Mouse (Mus musculus): Measurements from ENCODE around the gene Adam33.
"Not testable (repeated sequence)": the region's sequence is repeated elsewhere in the genome, so short reads cannot be mapped to it uniquely, and the experiment has no call there.

Gene Adam33

GRCm38 (mm10) chr2:131056191-131056590 is 7.4 kb downstream of the Adam33 start:
- peak; percentile 21 to 42 for DNase-seq

GRCm38 (mm10) chr2:131055631-131056030 is 8.0 kb downstream of the Adam33 start:
- peak; percentile 58 to 77 for DNase-seq

- no peak for DNase-seq
Observed at GRCm38 (mm10) chr2:131054646-131055264, 8.9 kb downstream of the Adam33 start.

DNA sequence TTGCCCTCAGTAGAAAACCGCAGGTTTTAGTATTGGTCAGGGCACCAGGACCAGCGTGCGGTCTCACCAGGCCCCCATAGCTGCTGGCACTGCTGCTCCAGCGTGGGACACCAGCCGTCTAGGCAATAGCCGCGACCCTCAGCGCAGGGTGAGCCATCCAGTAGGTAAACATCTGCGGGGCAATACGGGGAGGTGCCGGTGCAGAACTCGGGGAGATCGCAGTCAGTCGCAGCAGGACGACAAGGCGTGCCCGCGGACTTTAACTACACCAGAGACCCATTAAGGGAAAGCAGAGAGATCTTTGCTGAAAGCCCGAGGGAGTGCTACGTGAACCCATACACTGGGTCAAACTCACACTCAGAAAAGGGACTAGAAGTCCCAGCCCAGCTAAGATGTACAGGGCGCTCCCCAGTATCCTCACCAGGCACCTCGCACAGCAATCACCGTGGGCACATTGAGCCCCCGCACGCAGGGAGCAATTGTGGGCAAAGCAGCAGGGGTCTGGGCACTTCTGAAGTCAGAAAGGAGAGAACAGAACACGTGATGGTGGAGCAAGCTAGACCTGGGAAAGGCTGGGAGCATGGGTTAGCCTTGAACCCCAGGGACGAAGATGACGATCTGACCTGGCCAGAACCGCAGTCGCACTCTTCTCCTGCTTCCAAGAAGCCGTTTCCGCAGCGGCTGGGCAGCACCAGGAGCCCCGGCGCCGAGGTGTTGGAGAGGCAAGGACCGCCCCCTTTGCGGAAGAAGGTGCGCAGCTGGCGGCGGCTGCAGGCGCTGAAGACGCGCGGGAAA is 9.6 kb downstream of the Adam33 start:
- DNase-seq: peak in 1 of 2 experiments; percentile 27

DNA sequence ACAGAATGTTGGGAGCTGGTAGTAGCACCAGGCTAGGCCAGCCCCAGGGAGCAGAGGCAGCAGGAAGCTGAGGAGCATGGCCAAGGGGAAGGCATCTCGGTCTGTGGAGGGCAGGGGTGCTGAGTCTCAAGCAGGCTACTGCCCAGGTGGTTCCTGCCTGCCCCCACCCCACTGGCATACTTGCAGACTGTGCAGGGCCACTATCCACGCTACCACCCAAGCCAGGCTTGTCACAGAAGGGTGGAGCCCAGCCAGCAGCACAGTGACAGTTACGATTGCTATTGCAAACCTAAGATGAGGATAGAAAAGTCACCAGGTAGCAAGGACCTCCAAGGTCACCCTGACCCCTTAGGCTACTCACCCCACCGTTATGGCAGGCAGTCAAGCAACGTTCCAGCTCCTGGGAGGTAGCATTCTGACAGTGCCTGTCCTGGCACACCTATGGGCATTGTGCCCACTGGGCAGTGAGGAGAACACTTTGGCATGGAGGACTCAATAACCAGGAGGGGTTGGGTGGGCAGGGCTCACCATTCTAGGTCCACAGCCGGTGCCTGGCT is 10.7 kb downstream of the Adam33 start:
- DNase-seq: no peak

DNA sequence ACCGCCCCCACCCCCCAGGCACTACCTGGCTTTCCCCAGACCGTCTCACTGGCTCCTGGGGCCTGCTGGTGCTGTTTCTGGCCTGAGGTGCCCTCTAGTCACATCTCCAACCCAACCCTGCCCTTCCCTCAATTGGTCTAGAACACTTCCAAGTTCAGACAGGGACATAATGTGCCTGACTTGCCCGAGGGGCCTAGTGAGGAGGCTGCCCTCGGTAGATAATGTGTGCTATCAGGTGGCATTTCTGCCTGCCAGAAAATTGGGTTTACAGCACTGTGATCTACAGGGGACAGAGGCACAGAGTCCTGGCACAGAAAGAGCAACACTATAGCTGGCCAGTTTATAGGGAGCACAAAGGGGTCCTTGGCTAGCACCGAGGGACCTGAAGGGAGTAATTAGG is 11.6 kb downstream of the Adam33 start:
- DNase-seq: no peak

DNA sequence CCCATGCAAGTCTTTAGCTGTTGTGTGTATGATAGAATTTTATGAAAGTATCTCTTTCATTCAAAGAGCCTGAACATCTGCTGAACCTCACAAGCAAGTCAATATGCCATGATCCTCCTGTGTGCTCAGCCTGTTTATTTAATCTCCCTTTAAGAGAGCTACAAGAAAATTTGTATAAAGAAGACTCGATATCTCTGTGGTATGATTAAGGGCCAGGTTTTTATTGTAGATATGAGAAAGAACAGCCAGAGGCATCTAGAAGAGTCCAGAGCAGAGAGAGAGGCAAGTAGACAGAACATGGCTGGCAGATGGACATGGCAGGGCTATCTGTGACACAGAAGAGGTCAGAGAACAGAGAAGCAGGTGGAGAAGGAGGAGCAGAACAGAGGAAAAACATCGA is 17.6 kb downstream of the Adam33 start:
- DNase-seq: no peak

DNA sequence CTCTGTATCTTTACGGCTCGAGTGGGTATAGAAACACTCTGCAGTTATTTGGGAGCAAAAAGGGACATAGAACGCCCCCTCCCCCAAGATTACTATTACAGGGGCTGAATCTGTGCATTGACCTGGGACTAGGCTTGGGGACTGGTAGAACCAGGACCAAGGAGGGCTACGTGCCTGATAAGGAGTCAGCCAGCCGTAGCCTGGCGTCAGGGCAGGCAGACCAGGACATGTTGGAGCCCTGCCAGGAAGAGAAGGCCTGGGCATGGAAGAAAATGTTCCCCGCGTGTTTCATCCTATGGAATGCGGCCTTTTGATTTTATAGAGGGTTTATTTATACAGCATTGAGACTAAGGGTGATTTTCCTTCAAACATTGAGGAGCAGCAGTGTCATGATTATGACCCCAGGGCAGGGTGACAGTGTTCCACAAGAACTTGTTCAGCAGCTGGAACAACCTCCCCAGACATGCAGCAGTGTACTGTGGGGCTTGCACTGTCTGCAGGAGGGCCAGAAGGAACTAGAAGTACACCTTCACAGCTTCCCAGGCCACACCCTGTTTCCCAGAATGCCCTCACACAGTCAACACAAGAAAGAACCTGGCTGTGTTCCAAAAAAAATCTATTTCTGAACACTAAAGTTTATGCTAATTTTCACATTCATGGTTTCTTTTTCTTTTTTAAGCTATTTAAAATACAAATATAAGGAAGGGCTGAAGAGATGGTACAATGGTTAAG is 18.5 kb downstream of the Adam33 start:
- peak in 1 of 2 experiments; percentile 5 for DNase-seq

GRCm38 (mm10) chr2:131044354-131044852 is 19.2 kb downstream of the Adam33 start:
- peak in 1 of 2 experiments; percentile 5 for DNase-seq

DNA sequence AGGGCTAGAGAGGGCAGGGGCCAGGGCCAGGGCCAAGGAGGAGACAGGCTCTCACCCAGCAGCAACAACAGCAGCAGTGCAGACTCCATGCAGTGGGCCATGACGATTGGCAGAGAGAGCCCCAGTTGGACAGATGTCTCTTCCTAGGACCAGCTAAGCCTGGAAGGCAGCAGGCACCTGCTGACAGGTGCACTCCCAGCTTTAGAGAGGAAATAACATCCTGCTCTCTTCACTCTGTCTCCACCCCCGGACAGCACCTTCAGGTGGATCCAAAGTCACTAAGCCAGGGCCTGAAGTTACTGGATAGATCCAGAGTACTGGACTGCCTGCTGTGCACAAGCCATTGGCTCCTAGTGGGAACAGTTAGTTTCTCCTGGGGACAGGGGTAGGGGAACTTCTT is 20.6 kb downstream of the Adam33 start, which contains the start of gene Gfra4:
Gfra4 (minus strand) TSS at position 101 of the 400 bp plus-strand sequence.
- no peak for DNase-seq

DNA sequence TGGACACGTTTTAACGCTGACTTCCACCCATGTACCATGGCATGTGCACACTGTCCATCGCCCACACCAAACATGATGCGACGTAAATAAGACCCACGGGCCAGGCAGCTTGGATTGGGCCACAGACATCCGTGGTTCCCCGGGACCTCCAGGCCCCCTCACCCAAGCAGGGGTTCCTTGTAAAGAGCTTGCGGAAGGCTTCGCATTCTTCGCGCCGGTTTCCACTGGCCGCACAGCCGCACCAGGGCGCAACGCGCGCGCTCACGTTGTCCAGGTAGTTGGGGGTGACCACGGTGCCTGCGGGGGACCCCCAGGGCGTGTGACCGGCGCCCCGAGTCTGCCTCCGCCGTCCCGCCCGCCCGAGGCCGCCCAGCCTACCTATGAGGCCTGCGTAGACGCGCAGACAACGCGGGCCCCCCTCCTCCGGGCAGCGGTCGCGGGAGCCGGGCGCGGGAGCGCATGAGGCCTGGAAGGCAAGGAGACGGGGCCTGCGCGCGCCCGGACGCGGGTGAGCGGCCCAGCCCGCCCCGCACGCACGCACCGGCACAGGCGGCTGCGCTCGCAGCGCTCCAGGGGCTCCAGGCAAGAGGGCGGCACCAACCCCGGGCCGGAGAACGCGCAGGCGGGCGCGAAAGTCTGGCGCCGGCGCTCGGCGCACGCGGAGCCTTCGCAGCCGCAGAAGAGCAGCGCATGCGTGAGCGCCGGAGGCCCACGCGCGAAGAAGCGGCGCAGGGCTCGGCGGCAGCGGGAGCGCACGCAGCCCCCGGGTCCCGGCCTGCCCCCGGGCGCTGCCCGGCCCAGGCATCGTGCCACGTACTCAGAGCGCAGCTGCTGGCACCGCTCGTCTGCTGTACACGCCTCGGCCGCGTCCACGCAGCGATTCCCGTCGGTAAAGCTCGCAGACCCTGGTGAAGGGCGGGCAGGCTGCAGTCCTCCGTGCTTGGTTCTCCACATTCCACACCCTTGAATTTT is 22.5 kb downstream of the Adam33 start:
- peak in 1 of 2 experiments; percentile 60 for DNase-seq

DNA sequence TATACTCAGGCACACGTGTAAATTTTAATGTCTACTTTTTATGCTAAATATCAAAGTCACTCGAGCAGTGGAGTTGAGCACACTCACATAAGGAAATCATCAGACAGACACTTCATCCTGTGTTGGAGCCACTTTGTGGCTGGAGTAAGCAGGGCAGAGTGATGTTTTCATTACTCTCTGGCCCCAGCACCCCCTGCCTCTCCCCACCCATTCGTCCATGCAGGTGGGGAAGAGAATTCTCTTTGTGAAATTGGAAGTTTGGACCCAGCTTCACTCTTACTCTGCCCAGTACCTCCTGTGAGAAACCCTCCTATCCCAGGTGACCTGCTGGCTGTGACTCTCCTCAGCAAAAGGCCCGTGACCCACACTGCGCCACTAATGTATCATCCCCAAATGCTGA is 24.9 kb downstream of the Adam33 start:
- DNase-seq: no peak

DNA sequence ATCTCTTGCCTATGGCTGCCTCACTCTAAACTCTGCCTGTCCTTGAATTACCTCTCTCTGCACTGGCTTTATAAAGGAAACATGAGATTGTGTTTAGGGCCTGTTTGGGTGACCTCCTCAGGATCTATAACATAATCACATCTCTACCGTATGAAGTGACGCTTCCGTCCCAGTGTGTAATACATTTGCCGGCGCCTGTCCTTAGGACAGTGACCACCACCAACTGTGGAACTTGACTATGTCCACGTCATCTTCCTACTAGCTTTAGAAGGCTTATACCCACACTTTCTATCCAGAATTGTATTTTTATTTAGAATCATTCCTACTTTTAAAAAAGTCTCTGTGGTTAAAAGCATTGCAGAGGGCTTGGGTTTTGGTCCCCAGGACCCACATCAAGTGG is 25.4 kb downstream of the Adam33 start:
- DNase-seq: no peak

- peak; percentile 34 to 68 for DNase-seq
Observed at GRCm38 (mm10) chr2:131037226-131037990, 26.2 kb downstream of the Adam33 start.

DNA sequence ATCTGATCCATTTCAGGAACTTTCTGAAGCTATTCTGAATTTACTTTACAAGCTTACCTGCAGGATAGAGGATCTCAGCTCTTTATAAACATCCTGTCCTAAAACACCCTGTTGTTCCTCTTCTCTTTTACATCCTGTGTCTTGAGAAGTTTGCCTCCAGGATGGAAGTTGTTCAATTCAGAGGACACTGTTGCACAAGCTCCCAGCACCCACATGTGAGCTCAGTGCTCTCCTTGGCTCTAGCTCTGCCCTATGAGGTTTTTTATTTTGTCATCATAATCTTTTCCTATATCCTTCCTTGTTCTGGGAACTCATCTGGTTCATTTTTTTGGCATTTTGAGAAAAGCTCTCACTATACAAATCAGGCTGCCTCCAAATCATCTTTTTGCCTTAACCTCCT is 26.9 kb downstream of the Adam33 start:
- no peak for DNase-seq

- no peak for DNase-seq
Observed at GRCm38 (mm10) chr2:131036343-131036742, 27.3 kb downstream of the Adam33 start.

GRCm38 (mm10) chr2:131031406-131031805 is 32.2 kb downstream of the Adam33 start:
- not testable (repeated sequence) for DNase-seq

DNA sequence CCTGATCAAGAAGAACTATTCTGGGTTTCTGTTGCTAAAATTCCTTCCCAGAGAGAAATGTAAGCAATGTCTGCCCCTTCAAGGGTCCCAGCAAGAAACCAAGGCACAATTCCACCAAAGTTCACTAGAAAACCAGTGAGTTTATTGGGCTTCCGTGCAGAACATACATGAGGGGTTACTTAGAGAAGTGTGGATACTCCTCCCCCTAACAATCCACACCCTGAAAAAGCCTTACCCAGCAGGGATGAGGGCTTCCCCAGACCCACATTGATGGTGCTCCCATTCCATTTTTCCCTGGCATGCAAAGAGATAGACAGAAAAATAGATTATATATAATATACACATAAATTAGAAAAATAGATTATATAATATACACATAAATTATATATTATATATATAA is 32.6 kb downstream of the Adam33 start:
- no peak for DNase-seq

GRCm38 (mm10) chr2:131030561-131030960 is 33.1 kb downstream of the Adam33 start:
- DNase-seq: no peak

GRCm38 (mm10) chr2:131029065-131029935 is 34.3 kb downstream of the Adam33 start:
- DNase-seq: peak in 1 of 2 experiments; percentile 30
